Mouse (Mus musculus) lung, adult 2 months (tissue): ENCODE results near the gene Hspb3.

Experiments
- CTCF ChIP-seq: fragments of 200-500 bp; IDR thresholded peaks from 2 replicates; pipeline ENCODE4 v1.5.1; 2011; ENCODE audit warnings: mild to moderate bottlenecking, low read length, control low read depth; ENCODE audit not compliant: insufficient read depth
- POLR2A ChIP-seq: fragments of 200-500 bp; IDR thresholded peaks from 2 replicates; pipeline ENCODE4 v1.6.1; 2011; ENCODE audit warnings: low read depth, mild to moderate bottlenecking, control low read depth, low read length, borderline replicate concordance; ENCODE audit errors: extremely low read depth

- TF ChIP-seq CTCF, result no peak
- no peak for TF ChIP-seq POLR2A
Observed at GRCm38 (mm10) chr13:113656639-113657038, 6.8 kb downstream of the Hspb3 start.
